Mouse (Mus musculus): ENCODE data around the gene Gm45716. TPM values are rescaled to one million over a fixed set of nuclear protein-coding genes. Genes with fewer than 3 reads are reported as not detected.

Gene Gm45716
- polyA plus RNA-seq, 2 experiments: 0.95 to 2.8 TPM

GRCm38 (mm10) chr11:90241874-90242273, 54.4 kb downstream of the Gm45716 start:
- WGBS (ENCODE audit: insufficient replicate concordance): 34% methylated on average over 2 of the region's 2 CpGs
- DNase-seq (ENCODE audit: low read depth in 3 of 3, low spot score in 3 of 3) (no peak), ATAC-seq (ENCODE audit: insufficient read depth) (no peak)
- H3K9me3 ChIP-seq (ENCODE audit: control insufficient read depth, low read length): no peaks in the 10 kb centered on the region
- no peaks in the 10 kb centered on the region for H3K27me3 ChIP-seq (ENCODE audit: control insufficient read depth, insufficient read depth, low read length)
- H3K4me1 ChIP-seq (replicated peaks; ENCODE audit: control insufficient read depth in 2 of 2, insufficient read depth in 2 of 2, low read length in 1 of 2): peaks cover 0 to 6% of the 10 kb centered on the region in 2 experiments; a peak in 2 of 4 replicates
- H3K4me3 ChIP-seq (ENCODE audit: insufficient read depth in 1 of 2, low read depth in 2 of 2, low read length in 2 of 2): no peak overlapping the region
- no peak overlapping the region for H3K4me2 ChIP-seq (ENCODE audit: low read depth)
- no peaks in the 10 kb centered on the region for H3K36me3 ChIP-seq (replicated peaks; ENCODE audit: control insufficient read depth, insufficient read depth, low read depth)
- H3K9ac ChIP-seq (replicated peaks): no peak overlapping the region
- TF ChIP-seq CTCF (IDR thresholded peaks at IDR 0.05; ENCODE audit: low read depth) (no peak), EP300 (IDR thresholded peaks at IDR 0.05; ENCODE audit: low read depth) (no peak)
- H3K27ac ChIP-seq: no peak overlapping the region

- H3K27me3 ChIP-seq (ENCODE audit: control insufficient read depth, insufficient read depth, low read length): no peaks in the 10 kb centered on the region
- WGBS (ENCODE audit: insufficient replicate concordance): 76% methylated on average over 2 of the region's 2 CpGs
- H3K4me1 ChIP-seq (replicated peaks; ENCODE audit: control insufficient read depth in 2 of 2, insufficient read depth in 2 of 2, low read length in 1 of 2): peaks cover 0 to 6% of the 10 kb centered on the region in 2 experiments; a peak in 2 of 4 replicates
- no peak overlapping the region for H3K27ac ChIP-seq
- ATAC-seq (ENCODE audit: insufficient read depth) (no peak), DNase-seq (ENCODE audit: low read depth in 3 of 3, low spot score in 3 of 3) (no peak)
- TF ChIP-seq CTCF (IDR thresholded peaks at IDR 0.05; ENCODE audit: low read depth): no peak
- no peak overlapping the region for H3K4me2 ChIP-seq (ENCODE audit: low read depth)
- no peaks in the 10 kb centered on the region for H3K36me3 ChIP-seq (replicated peaks; ENCODE audit: control insufficient read depth, insufficient read depth, low read depth)
- H3K9me3 ChIP-seq (ENCODE audit: control insufficient read depth, low read length): no peaks in the 10 kb centered on the region
- no peak overlapping the region for H3K4me3 ChIP-seq (ENCODE audit: insufficient read depth in 1 of 2, low read depth in 2 of 2, low read length in 2 of 2)
- no peak overlapping the region for H3K9ac ChIP-seq (replicated peaks)
Measured at GRCm38 (mm10) chr11:90243300-90243699, 55.8 kb downstream of the Gm45716 start.

- no peak for TF ChIP-seq CTCF (IDR thresholded peaks at IDR 0.05; ENCODE audit: low read depth)
- TF ChIP-seq EP300 (IDR thresholded peaks at IDR 0.05; ENCODE audit: low read depth): no peak
- H3K36me3 ChIP-seq (replicated peaks; ENCODE audit: control insufficient read depth, insufficient read depth, low read depth): no peaks in the 10 kb centered on the region
- WGBS (ENCODE audit: insufficient replicate concordance): 61% methylated on average over 6 of the region's 6 CpGs
- ATAC-seq (ENCODE audit: insufficient read depth): no peak
- H3K9ac ChIP-seq (replicated peaks): no peak overlapping the region
- no peak overlapping the region for H3K4me3 ChIP-seq (ENCODE audit: insufficient read depth in 1 of 2, low read depth in 2 of 2, low read length in 2 of 2)
- H3K27me3 ChIP-seq (ENCODE audit: control insufficient read depth, insufficient read depth, low read length): no peaks in the 10 kb centered on the region
- H3K9me3 ChIP-seq (ENCODE audit: control insufficient read depth, low read length): no peaks in the 10 kb centered on the region
- H3K27ac ChIP-seq: no peak overlapping the region
- no peak overlapping the region for H3K4me2 ChIP-seq (ENCODE audit: low read depth)
- no peak for DNase-seq (ENCODE audit: low read depth in 3 of 3, low spot score in 3 of 3)
- H3K4me1 ChIP-seq (replicated peaks; ENCODE audit: control insufficient read depth in 2 of 2, insufficient read depth in 2 of 2, low read length in 1 of 2): peaks cover 3 to 13% of the 10 kb centered on the region in 2 experiments; a peak in 3 of 4 replicates
Measured at GRCm38 (mm10) chr11:90245630-90246029, 58.1 kb downstream of the Gm45716 start.

GRCm38 (mm10) chr11:90246676-90247075, 59.2 kb downstream of the Gm45716 start:
- H3K27ac ChIP-seq: no peak overlapping the region
- ATAC-seq (ENCODE audit: insufficient read depth) (no peak), DNase-seq (ENCODE audit: low read depth in 3 of 3, low spot score in 3 of 3) (no peak)
- no peaks in the 10 kb centered on the region for H3K9me3 ChIP-seq (ENCODE audit: control insufficient read depth, low read length)
- no peak overlapping the region for H3K4me3 ChIP-seq (ENCODE audit: insufficient read depth in 1 of 2, low read depth in 2 of 2, low read length in 2 of 2)
- no peak overlapping the region for H3K4me2 ChIP-seq (ENCODE audit: low read depth)
- no peaks in the 10 kb centered on the region for H3K36me3 ChIP-seq (replicated peaks; ENCODE audit: control insufficient read depth, insufficient read depth, low read depth)
- no peak overlapping the region for H3K9ac ChIP-seq (replicated peaks)
- 68% methylated on average over 4 of the region's 4 CpGs for WGBS (ENCODE audit: insufficient replicate concordance)
- peaks cover 3 to 19% of the 10 kb centered on the region in 2 experiments; a peak in 3 of 4 replicates for H3K4me1 ChIP-seq (replicated peaks; ENCODE audit: control insufficient read depth in 2 of 2, insufficient read depth in 2 of 2, low read length in 1 of 2)
- H3K27me3 ChIP-seq (ENCODE audit: control insufficient read depth, insufficient read depth, low read length): no peaks in the 10 kb centered on the region
- TF ChIP-seq EP300 (IDR thresholded peaks at IDR 0.05; ENCODE audit: low read depth) (no peak), CTCF (IDR thresholded peaks at IDR 0.05; ENCODE audit: low read depth) (no peak)

- no peak for ATAC-seq (ENCODE audit: insufficient read depth)
- Histone ChIP-seq H3K4me2 (ENCODE audit: low read depth) (no peak overlapping the region), H3K36me3 (replicated peaks; ENCODE audit: control insufficient read depth, insufficient read depth, low read depth) (no peaks in the 10 kb centered on the region), H3K27ac (no peak overlapping the region), H3K4me3 (ENCODE audit: insufficient read depth in 1 of 2, low read depth in 2 of 2, low read length in 2 of 2) (no peak overlapping the region), H3K27me3 (ENCODE audit: control insufficient read depth, insufficient read depth, low read length) (no peaks in the 10 kb centered on the region), H3K9me3 (ENCODE audit: control insufficient read depth, low read length) (no peaks in the 10 kb centered on the region), H3K4me1 (replicated peaks; ENCODE audit: control insufficient read depth in 2 of 2, insufficient read depth in 2 of 2, low read length in 1 of 2) (peaks cover 3 to 26% of the 10 kb centered on the region in 2 experiments; a peak in 3 of 4 replicates), H3K9ac (replicated peaks) (no peak overlapping the region)
- no peak for TF ChIP-seq EP300 (IDR thresholded peaks at IDR 0.05; ENCODE audit: low read depth)
- no peak for TF ChIP-seq CTCF (IDR thresholded peaks at IDR 0.05; ENCODE audit: low read depth)
- no peak for DNase-seq (ENCODE audit: low read depth in 3 of 3, low spot score in 3 of 3)
- 34% methylated on average over 4 of the region's 4 CpGs for WGBS (ENCODE audit: insufficient replicate concordance)
Measured at GRCm38 (mm10) chr11:90247793-90248192, 60.3 kb downstream of the Gm45716 start.

Measured in liver, embryonic 14.5 days (tissue).